Mouse (Mus musculus) kidney, postnatal 4 days (tissue): ENCODE data around the gene Scamp4.
A peak's percentile ranks its signal among the peaks of the same experiment; 100 is the strongest.

Source experiments
- DNase-seq, 2 experiments: peaks; one replicate each; pipeline ENCODE4 v3.0.0; 2021; ENCODE audit warnings: mixed read lengths in 2 of 2

Scamp4 gene

GRCm38 (mm10) chr10:80655406-80656129 lies 52.9 kb downstream of the Scamp4 start:
- DNase-seq, result no peak

GRCm38 (mm10) chr10:80656130-80656862 lies 53.6 kb downstream of the Scamp4 start:
- peak; percentile 99 for DNase-seq

GRCm38 (mm10) chr10:80656863-80657623 lies 54.4 kb downstream of the Scamp4 start, which contains the start of gene Btbd2:
Gene Btbd2, minus strand, starts transcription at chr10:80657071.
- DNase-seq, result peak; percentile 44 to 60

- DNase-seq, result no peak
Measured at GRCm38 (mm10) chr10:80658194-80658840, 55.6 kb downstream of the Scamp4 start.

GRCm38 (mm10) chr10:80658841-80659202 lies 56.1 kb downstream of the Scamp4 start:
- DNase-seq, result no peak

DNA sequence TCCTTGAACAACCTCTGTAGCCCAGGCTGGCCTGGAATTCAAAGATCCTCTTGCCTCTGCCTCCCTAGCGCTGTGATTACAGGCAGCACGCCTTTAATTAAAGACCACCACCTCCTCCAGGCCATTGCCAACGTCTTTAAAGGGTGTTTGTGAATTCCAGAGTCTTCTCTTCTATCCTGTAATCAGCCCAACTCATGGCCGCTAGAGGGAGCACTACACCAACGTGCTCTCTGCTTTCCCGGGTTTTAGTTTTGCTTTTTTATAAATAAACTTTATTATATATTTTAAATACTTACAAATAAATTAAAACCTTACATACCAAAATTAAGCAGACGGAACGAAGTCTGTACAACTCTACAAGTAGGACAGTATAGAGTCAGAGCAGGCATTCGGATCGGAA lies 56.5 kb downstream of the Scamp4 start:
- DNase-seq, result peak; percentile 90 to 91

- peak; percentile 84 to 87 for DNase-seq
Measured at GRCm38 (mm10) chr10:80661149-80661548, 58.5 kb downstream of the Scamp4 start.

GRCm38 (mm10) chr10:80663485-80664196 lies 61.0 kb downstream of the Scamp4 start:
- DNase-seq, result no peak

DNA sequence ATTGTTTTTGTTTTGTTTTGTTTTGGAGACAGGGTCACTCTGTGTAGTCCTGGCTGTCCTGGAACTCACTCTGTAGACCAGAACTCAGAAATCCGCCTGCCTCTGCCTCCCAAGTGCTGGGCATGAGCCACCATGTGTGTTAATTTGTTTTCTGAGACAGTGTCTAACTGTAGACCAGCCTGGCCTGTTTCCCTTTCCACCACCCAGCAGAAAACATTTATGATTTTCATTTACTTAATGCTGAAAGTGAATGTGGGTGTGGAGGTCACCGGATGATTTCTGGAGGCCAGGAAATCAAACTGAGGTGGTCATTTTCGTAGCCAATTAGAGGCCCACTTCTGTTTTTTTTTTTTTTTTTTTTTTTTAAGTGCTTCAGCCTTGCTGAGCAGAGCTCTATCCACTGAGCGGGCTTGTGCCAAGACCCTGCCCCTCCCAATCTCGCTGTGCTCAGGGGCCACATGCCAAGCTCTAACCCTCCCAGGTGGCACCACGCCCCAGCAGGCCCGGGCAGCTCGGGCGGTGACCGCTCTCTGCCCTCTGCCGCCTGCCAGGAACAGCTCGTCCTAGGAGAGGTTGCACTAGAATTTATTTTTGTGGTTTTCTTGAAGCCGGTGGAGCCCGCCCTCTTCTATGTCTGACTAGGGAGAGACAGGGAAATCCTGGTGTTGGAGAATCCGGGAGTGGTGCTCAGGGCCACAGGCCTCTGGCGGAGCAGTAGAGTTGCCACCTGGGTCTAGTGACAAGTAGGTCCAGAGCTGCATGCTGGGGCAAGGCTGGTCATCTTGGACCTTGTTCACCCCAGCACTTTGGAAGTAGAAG lies 61.7 kb downstream of the Scamp4 start:
- DNase-seq, result peak; percentile 78 to 88

GRCm38 (mm10) chr10:80665016-80665380 lies 62.3 kb downstream of the Scamp4 start:
- peak; percentile 77 to 83 for DNase-seq
